Mouse (Mus musculus) hindbrain, embryonic 12.5 days (tissue): ENCODE measurements around the gene Igsf3. TPM values are rescaled to one million over a fixed set of nuclear protein-coding genes. Genes with fewer than 3 reads are reported as not detected.
A peak's percentile ranks its signal among the peaks of the same experiment; 100 is the strongest.

Source experiments
- ATAC-seq: fragments of 200-750 bp; cut with Nextera tagmentation; 2 replicates; pipeline ENCODE4 v1.8.0; 2017; ENCODE audit warnings: moderate TSS enrichment; ENCODE audit not compliant: low FRiP score
- H3K27ac ChIP-seq: fragments of 300-500 bp; sonication (generic); 2 replicates; pipeline ENCODE4 v1.5.1; 2016; ENCODE audit warnings: mild to moderate bottlenecking
- H3K27me3 ChIP-seq: fragments of 300-500 bp; sonication (generic); 2 replicates; pipeline ENCODE4 v1.6.1; 2016; ENCODE audit warnings: mild to moderate bottlenecking
- H3K36me3 ChIP-seq: fragments of 300-500 bp; sonication (generic); 2 replicates; pipeline ENCODE4 v1.6.1; 2016; ENCODE audit warnings: mild to moderate bottlenecking
- H3K4me1 ChIP-seq: fragments of 300-500 bp; sonication (generic); 2 replicates; pipeline ENCODE4 v1.6.1; 2016
- H3K4me2 ChIP-seq: fragments of 300-500 bp; sonication (generic); replicated peaks from 2 replicates; pipeline ENCODE4 v1.6.1; 2016; ENCODE audit warnings: mild to moderate bottlenecking
- H3K4me3 ChIP-seq: fragments of 300-500 bp; sonication (generic); 2 replicates; pipeline ENCODE4 v1.5.1; 2016; ENCODE audit warnings: mild to moderate bottlenecking
- H3K9ac ChIP-seq: fragments of 300-500 bp; sonication (generic); 2 replicates; pipeline ENCODE4 v1.6.1; 2016; ENCODE audit warnings: mild to moderate bottlenecking, moderate library complexity
- H3K9me3 ChIP-seq: fragments of 300-500 bp; sonication (generic); replicated peaks from 2 replicates; pipeline ENCODE4 v1.6.1; 2016; ENCODE audit warnings: mild to moderate bottlenecking
- WGBS: fragments of 180-500 bp; shearing (Covaris S2); methylation state at CpG from one replicate; pipeline ENCODE4 v1.1.7; 2016; 5-methylcytosine and 5-hydroxymethylcytosine counted together
- polyA plus RNA-seq: library from polyadenylated mRNA; unstranded; fragments of >200 nt; fragmentation: Nextera tagmentation; extraction: Ambion mirVana; gene quantifications from 2 replicates; pipeline ENCODE4 v1.2.1, GENCODE M21; 2016

Gene Igsf3
- polyA plus RNA-seq, 1 experiment from 2014 or later: 61.9 TPM

DNA sequence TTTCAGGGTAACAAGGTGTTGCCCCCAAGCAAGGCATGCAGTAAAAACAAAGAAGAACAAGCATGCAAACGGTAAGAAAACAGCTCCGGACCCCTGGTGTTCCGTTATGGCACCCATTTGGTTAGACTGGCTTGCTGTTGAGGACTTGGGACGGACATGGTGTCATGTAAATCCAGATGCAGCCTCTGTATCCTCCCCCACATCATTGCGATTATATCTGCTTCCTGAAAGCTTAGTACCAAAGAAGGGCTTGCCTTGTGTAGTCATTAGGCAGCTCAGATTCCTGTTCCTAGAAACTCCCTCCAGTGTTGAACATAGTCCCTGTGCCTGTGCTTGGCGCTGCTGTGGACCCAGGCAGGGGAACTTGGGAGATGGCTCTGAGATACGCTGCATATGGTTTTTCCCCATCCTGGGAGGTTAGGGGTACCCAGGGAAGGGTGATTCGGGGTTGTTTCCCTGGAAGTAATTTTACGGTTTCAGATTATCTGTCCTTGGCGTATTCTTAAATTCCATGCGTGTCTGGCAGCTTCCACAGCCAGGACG is 60.2 kb downstream of the Igsf3 start:
- Histone ChIP-seq H3K4me2 (no peak overlapping the region), H3K27ac (no peak overlapping the region), H3K36me3 (peaks cover 58% of the 10 kb centered on the region), H3K27me3 (no peaks in the 10 kb centered on the region), H3K9me3 (no peaks in the 10 kb centered on the region), H3K9ac (no peak overlapping the region), H3K4me1 (no peaks in the 10 kb centered on the region), H3K4me3 (no peak overlapping the region)
- WGBS: 75% methylated on average over 12 of the region's 12 CpGs
- ATAC-seq: no peak

- no peaks in the 10 kb centered on the region for H3K9me3 ChIP-seq
- H3K4me2 ChIP-seq: no peak overlapping the region
- H3K4me1 ChIP-seq: peaks cover 9% of the 10 kb centered on the region
- H3K9ac ChIP-seq: no peak overlapping the region
- H3K4me3 ChIP-seq: no peak overlapping the region
- peaks cover 30% of the 10 kb centered on the region for H3K36me3 ChIP-seq
- no peaks in the 10 kb centered on the region for H3K27me3 ChIP-seq
- WGBS: 82% methylated on average over 11 of the region's 11 CpGs
- ATAC-seq: peak; percentile 58; the same call in 1 of the 2 replicates
- peak overlapping the region; percentile 45; the same call in 1 of the 2 replicates for H3K27ac ChIP-seq
Observed at GRCm38 (mm10) chr3:101443265-101443881, 66.5 kb downstream of the Igsf3 start.

- Histone ChIP-seq H3K27me3 (no peaks in the 10 kb centered on the region), H3K4me3 (no peak overlapping the region), H3K9ac (no peak overlapping the region), H3K4me2 (no peak overlapping the region), H3K36me3 (peaks cover 22% of the 10 kb centered on the region), H3K4me1 (peaks cover 10% of the 10 kb centered on the region), H3K27ac (no peak overlapping the region), H3K9me3 (no peaks in the 10 kb centered on the region)
- WGBS: 80% methylated on average over 8 of the region's 8 CpGs
- ATAC-seq: no peak
Observed at GRCm38 (mm10) chr3:101444437-101444836, 67.6 kb downstream of the Igsf3 start.

DNA sequence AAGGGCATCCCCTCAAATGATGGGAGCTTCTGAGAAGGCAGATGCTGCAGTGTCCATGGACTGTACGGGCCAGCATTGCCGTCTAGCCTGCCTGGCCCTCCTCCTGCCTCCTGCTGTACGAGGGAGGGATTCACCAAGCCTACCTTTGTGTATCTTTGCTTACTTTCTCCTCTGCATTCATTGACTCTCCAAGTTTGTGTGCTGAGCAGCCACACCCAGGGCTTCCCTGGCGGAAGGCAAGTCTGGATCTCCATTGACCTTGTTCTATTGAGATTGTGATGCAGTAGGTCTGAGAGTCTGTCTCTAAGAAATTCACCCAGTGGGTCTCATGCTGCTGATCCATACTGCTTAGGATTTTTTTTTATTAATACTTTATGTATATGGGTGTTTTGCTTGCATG is 70.4 kb downstream of the Igsf3 start:
- no peak overlapping the region for H3K4me2 ChIP-seq
- H3K9ac ChIP-seq: no peak overlapping the region
- H3K9me3 ChIP-seq: no peaks in the 10 kb centered on the region
- no peaks in the 10 kb centered on the region for H3K27me3 ChIP-seq
- WGBS: 84% methylated on average over 4 of the region's 4 CpGs
- peaks cover 20% of the 10 kb centered on the region for H3K36me3 ChIP-seq
- ATAC-seq: no peak
- H3K27ac ChIP-seq: no peak overlapping the region
- H3K4me3 ChIP-seq: no peak overlapping the region
- peaks cover 17% of the 10 kb centered on the region for H3K4me1 ChIP-seq

GRCm38 (mm10) chr3:101448765-101449164 is 71.9 kb downstream of the Igsf3 start:
- H3K27me3 ChIP-seq: no peaks in the 10 kb centered on the region
- ATAC-seq: no peak
- no peaks in the 10 kb centered on the region for H3K9me3 ChIP-seq
- no peak overlapping the region for H3K9ac ChIP-seq
- no peak overlapping the region for H3K4me3 ChIP-seq
- peaks cover 31% of the 10 kb centered on the region for H3K36me3 ChIP-seq
- H3K27ac ChIP-seq: no peak overlapping the region
- no peak overlapping the region for H3K4me2 ChIP-seq
- peaks cover 17% of the 10 kb centered on the region for H3K4me1 ChIP-seq
- 85% methylated on average over 3 of the region's 3 CpGs for WGBS

DNA sequence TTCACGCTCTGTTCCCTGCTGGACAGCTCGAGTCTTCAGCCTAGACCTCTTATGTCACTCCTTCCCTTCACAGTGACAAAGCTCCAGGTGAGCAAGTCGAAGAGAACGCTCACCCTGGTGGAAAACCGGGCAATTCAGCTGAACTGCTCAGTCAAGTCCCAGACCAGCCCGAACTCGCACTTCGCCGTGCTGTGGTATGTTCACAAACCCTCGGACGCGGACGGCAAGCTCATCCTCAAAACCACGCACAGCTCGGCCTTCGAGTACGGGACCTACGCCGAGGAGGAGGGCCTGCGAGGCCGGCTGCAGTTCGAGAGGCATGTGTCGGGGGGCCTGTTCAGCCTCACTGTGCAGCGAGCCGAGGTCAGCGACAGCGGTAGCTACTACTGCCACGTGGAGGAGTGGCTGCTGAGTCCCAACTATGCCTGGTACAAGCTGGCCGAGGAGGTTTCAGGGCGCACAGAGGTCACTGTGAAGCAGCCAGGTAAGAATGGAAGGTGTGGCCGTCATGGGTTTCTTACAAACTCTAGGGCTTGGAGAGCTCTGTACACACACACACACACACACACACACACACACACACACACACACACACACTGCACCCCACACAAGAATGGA is 74.0 kb downstream of the Igsf3 start:
- no peak for ATAC-seq
- H3K9ac ChIP-seq: no peak overlapping the region
- H3K36me3 ChIP-seq: peaks cover 49% of the 10 kb centered on the region
- peaks cover 10% of the 10 kb centered on the region for H3K4me1 ChIP-seq
- H3K27ac ChIP-seq: no peak overlapping the region
- H3K4me3 ChIP-seq: no peak overlapping the region
- no peaks in the 10 kb centered on the region for H3K27me3 ChIP-seq
- H3K9me3 ChIP-seq: peaks cover 4% of the 10 kb centered on the region
- H3K4me2 ChIP-seq: no peak overlapping the region
- WGBS: 87% methylated on average over 31 of the region's 31 CpGs

DNA sequence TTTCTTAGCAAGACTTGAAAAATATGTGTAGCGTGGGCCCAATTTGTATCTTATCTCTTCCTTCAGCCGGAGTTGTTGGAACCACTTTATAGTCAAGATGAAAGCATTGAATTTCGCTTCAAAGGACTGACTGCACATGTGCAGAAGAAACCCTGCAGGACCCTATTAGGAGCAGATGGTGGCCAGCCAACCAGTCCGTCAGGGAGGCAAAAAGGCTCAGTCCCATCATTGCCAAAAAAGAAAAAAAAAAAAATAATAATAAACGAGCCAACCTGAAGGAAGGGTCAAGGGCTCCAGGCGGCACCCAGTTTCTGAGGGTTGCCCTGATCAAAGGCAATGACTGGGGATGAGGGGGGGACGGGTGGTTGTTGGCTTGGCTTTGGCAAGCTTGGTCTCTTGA is 83.7 kb downstream of the Igsf3 start:
- Histone ChIP-seq H3K36me3 (peaks cover 42% of the 10 kb centered on the region), H3K4me1 (peaks cover 23% of the 10 kb centered on the region), H3K27me3 (no peaks in the 10 kb centered on the region), H3K9ac (no peak overlapping the region), H3K9me3 (peaks cover 4% of the 10 kb centered on the region; the same call in 1 of the 2 replicates), H3K27ac (peak overlapping the region; percentile 78), H3K4me2 (no peak overlapping the region), H3K4me3 (no peak overlapping the region)
- 64% methylated on average over 7 of the region's 7 CpGs for WGBS
- ATAC-seq: no peak

GRCm38 (mm10) chr3:101461046-101461445 is 84.2 kb downstream of the Igsf3 start:
- H3K9ac ChIP-seq: no peak overlapping the region
- H3K36me3 ChIP-seq: peaks cover 38% of the 10 kb centered on the region
- no peaks in the 10 kb centered on the region for H3K27me3 ChIP-seq
- WGBS: 74% methylated on average over 7 of the region's 7 CpGs
- no peak for ATAC-seq
- H3K4me3 ChIP-seq: no peak overlapping the region
- H3K4me2 ChIP-seq: no peak overlapping the region
- H3K4me1 ChIP-seq: peaks cover 23% of the 10 kb centered on the region
- H3K9me3 ChIP-seq: peaks cover 4% of the 10 kb centered on the region; the same call in 1 of the 2 replicates
- peak overlapping the region; percentile 78 for H3K27ac ChIP-seq

- H3K4me2 ChIP-seq: no peak overlapping the region
- no peak overlapping the region for H3K4me3 ChIP-seq
- WGBS: 19% methylated on average over 8 of the region's 8 CpGs
- ATAC-seq: no peak
- H3K27ac ChIP-seq: peak overlapping the region; percentile 78
- peak overlapping the region; percentile 36; the same call in 1 of the 2 replicates for H3K9ac ChIP-seq
- H3K27me3 ChIP-seq: no peaks in the 10 kb centered on the region
- peaks cover 32% of the 10 kb centered on the region for H3K36me3 ChIP-seq
- H3K4me1 ChIP-seq: peaks cover 23% of the 10 kb centered on the region
- peaks cover 4% of the 10 kb centered on the region; the same call in 1 of the 2 replicates for H3K9me3 ChIP-seq
Observed at GRCm38 (mm10) chr3:101461816-101462215, 84.9 kb downstream of the Igsf3 start.

- H3K4me1 ChIP-seq: peaks cover 23% of the 10 kb centered on the region
- peaks cover 29% of the 10 kb centered on the region for H3K36me3 ChIP-seq
- no peak overlapping the region for H3K9ac ChIP-seq
- H3K4me2 ChIP-seq: no peak overlapping the region
- no peak overlapping the region for H3K27ac ChIP-seq
- peaks cover 4% of the 10 kb centered on the region; the same call in 1 of the 2 replicates for H3K9me3 ChIP-seq
- H3K4me3 ChIP-seq: no peak overlapping the region
- 23% methylated on average over 5 of the region's 5 CpGs for WGBS
- H3K27me3 ChIP-seq: no peaks in the 10 kb centered on the region
- ATAC-seq: peak; percentile 65
Observed at GRCm38 (mm10) chr3:101462294-101462693, 85.4 kb downstream of the Igsf3 start.

- Histone ChIP-seq H3K36me3 (peaks cover 17% of the 10 kb centered on the region), H3K9me3 (peaks cover 4% of the 10 kb centered on the region; the same call in 1 of the 2 replicates), H3K4me2 (no peak overlapping the region), H3K4me1 (peaks cover 23% of the 10 kb centered on the region), H3K27ac (no peak overlapping the region), H3K9ac (no peak overlapping the region), H3K27me3 (no peaks in the 10 kb centered on the region), H3K4me3 (no peak overlapping the region)
- WGBS: 78% methylated on average over 3 of the region's 3 CpGs
- ATAC-seq: no peak
Observed at GRCm38 (mm10) chr3:101463491-101463890, 86.6 kb downstream of the Igsf3 start.

- 92% methylated on average over 9 of the region's 9 CpGs for WGBS
Observed at GRCm38 (mm10) chr3:101469675-101470074, 92.8 kb downstream of the Igsf3 start.

More at GRCm38 (mm10) chr3:101469675-101470074, 92.8 kb downstream of the Igsf3 start:
- no peak overlapping the region for H3K9ac ChIP-seq
- H3K27ac ChIP-seq: no peak overlapping the region
- H3K27me3 ChIP-seq: no peaks in the 10 kb centered on the region
- 0 out of 2 replicates have a peak, but pooled peaks cover under 1% of the 10 kb centered on the region for H3K4me1 ChIP-seq
- H3K4me3 ChIP-seq: no peak overlapping the region
- no peak for ATAC-seq
- H3K9me3 ChIP-seq: no peaks in the 10 kb centered on the region
- H3K4me2 ChIP-seq: no peak overlapping the region
- H3K36me3 ChIP-seq: no peaks in the 10 kb centered on the region
